12 mouse cellular contexts compared by ENCODE assay signal in genomic region chr1:73641456-73641855, GRCm38 (mm10).
DNase-seq lines count a peak whose midpoint lies in the region; ATAC-seq and TF ChIP-seq lines count a peak whose summit lies in the region.
"Had no signal": no experiment of that assay in that cellular context is flagged by ENCODE, and none has a peak within 500 bp of the region (broad histone marks: within the 10 kb centered on the region; RNA-seq: fewer than 3 reads in every experiment).

No protein-coding gene starts in this region.

- no peaks in the 10 kb centered on the region for H3K9me3 ChIP-seq in hindbrain, embryonic 11.5 days (ENCODE audit: control insufficient read depth, low read length)
- no peaks in the 10 kb centered on the region for H3K9me3 ChIP-seq in hindbrain, embryonic 16.5 days (ENCODE audit: control insufficient read depth, low read length)
- H3K9me3 ChIP-seq in midbrain, embryonic 10.5 days (replicated peaks): no peaks in the 10 kb centered on the region
- H3K9me3 ChIP-seq in midbrain, postnatal 0 days (ENCODE audit: low read length): no peaks in the 10 kb centered on the region
- no peaks in the 10 kb centered on the region for H3K9me3 ChIP-seq in forebrain, embryonic 15.5 days
- no peaks in the 10 kb centered on the region for H3K9me3 ChIP-seq in neural tube, embryonic 13.5 days
- H3K9me3 ChIP-seq: G1E had no signal

- 89% methylated on average over 8 of the region's 8 CpGs for WGBS in hindbrain, embryonic 11.5 days
- WGBS in hindbrain, embryonic 16.5 days: 84% methylated on average over 8 of the region's 8 CpGs
- 82% methylated on average over 8 of the region's 8 CpGs for WGBS in midbrain, embryonic 10.5 days
- WGBS in midbrain, postnatal 0 days: 69% methylated on average over 8 of the region's 8 CpGs
- WGBS in forebrain, embryonic 15.5 days: 78% methylated on average over 8 of the region's 8 CpGs
- WGBS in neural tube, embryonic 13.5 days: 85% methylated on average over 8 of the region's 8 CpGs

- no peak overlapping the region for H3K4me2 ChIP-seq in hindbrain, embryonic 11.5 days (replicated peaks; ENCODE audit: low read depth, low read length)
- no peak overlapping the region for H3K4me2 ChIP-seq in hindbrain, embryonic 16.5 days (ENCODE audit: low read length)
- H3K4me2 ChIP-seq in midbrain, postnatal 0 days (ENCODE audit: low read depth, low read length, poor library complexity, severe bottlenecking): no peak overlapping the region
- no peak overlapping the region for H3K4me2 ChIP-seq in forebrain, embryonic 15.5 days (replicated peaks)
- H3K4me2 ChIP-seq in neural tube, embryonic 13.5 days: no peak overlapping the region
- H3K4me2 ChIP-seq: liver, embryonic 11.5 days had no signal

- H3K4me1 ChIP-seq in hindbrain, embryonic 11.5 days (replicated peaks; ENCODE audit: control insufficient read depth, insufficient read depth, low read length): peaks cover 5% of the 10 kb centered on the region; the same call in 1 of the 2 replicates
- no peaks in the 10 kb centered on the region for H3K4me1 ChIP-seq in hindbrain, embryonic 16.5 days (ENCODE audit: control insufficient read depth, insufficient read depth, low read depth, low read length)
- peaks cover 57% of the 10 kb centered on the region for H3K4me1 ChIP-seq in midbrain, embryonic 10.5 days
- H3K4me1 ChIP-seq in midbrain, postnatal 0 days (ENCODE audit: insufficient read depth, low read length): no peaks in the 10 kb centered on the region
- H3K4me1 ChIP-seq in forebrain, embryonic 15.5 days: peaks cover 18% of the 10 kb centered on the region
- peaks cover 38% of the 10 kb centered on the region for H3K4me1 ChIP-seq in neural tube, embryonic 13.5 days (replicated peaks)

- no peak for TF ChIP-seq CTCF in midbrain, postnatal 0 days (IDR thresholded peaks at IDR 0.05)

- H3K36me3 ChIP-seq in hindbrain, embryonic 11.5 days (ENCODE audit: control insufficient read depth, insufficient read depth, low read length): no peaks in the 10 kb centered on the region
- H3K36me3 ChIP-seq in hindbrain, embryonic 16.5 days (ENCODE audit: control insufficient read depth, insufficient read depth, low read length): no peaks in the 10 kb centered on the region
- H3K36me3 ChIP-seq in midbrain, embryonic 10.5 days: no peaks in the 10 kb centered on the region
- H3K36me3 ChIP-seq in midbrain, postnatal 0 days (ENCODE audit: insufficient read depth, low read length): no peaks in the 10 kb centered on the region
- H3K36me3 ChIP-seq in forebrain, embryonic 15.5 days: no peaks in the 10 kb centered on the region
- H3K36me3 ChIP-seq in neural tube, embryonic 13.5 days: no peaks in the 10 kb centered on the region
- H3K36me3 ChIP-seq: G1E had no signal

- H3K27me3 ChIP-seq in hindbrain, embryonic 11.5 days (ENCODE audit: control insufficient read depth, insufficient read depth, low read length): no peaks in the 10 kb centered on the region
- no peaks in the 10 kb centered on the region for H3K27me3 ChIP-seq in hindbrain, embryonic 16.5 days (replicated peaks; ENCODE audit: control insufficient read depth, insufficient read depth, low read length)
- H3K27me3 ChIP-seq in midbrain, embryonic 10.5 days (ENCODE audit: low read depth, poor library complexity, severe bottlenecking): no peaks in the 10 kb centered on the region
- H3K27me3 ChIP-seq in midbrain, postnatal 0 days (ENCODE audit: insufficient read depth, low read length): no peaks in the 10 kb centered on the region
- no peaks in the 10 kb centered on the region for H3K27me3 ChIP-seq in forebrain, embryonic 15.5 days
- no peaks in the 10 kb centered on the region for H3K27me3 ChIP-seq in neural tube, embryonic 13.5 days

- ATAC-seq in hindbrain, embryonic 11.5 days (ENCODE audit: low FRiP score): no peak
- ATAC-seq in hindbrain, embryonic 16.5 days: no peak
- no peak for ATAC-seq in midbrain, postnatal 0 days (ENCODE audit: low FRiP score)
- ATAC-seq in forebrain, embryonic 15.5 days (replicated peaks): no peak
- ATAC-seq in neural tube, embryonic 13.5 days (ENCODE audit: low read depth): no peak

- no peak for DNase-seq in hindbrain, embryonic 11.5 days (ENCODE audit: low spot score)
- no peak for DNase-seq in midbrain, embryonic 10.5 days (ENCODE audit: low spot score)
- no peak for DNase-seq in midbrain, postnatal 0 days (ENCODE audit: low spot score)
- no peak for DNase-seq in liver
- DNase-seq: cerebellum, adult 11-12 months; gastrocnemius, postnatal 10 days; thymus, postnatal 14 days had no signal

- no peak overlapping the region for H3K9ac ChIP-seq in hindbrain, embryonic 11.5 days (ENCODE audit: low read depth, low read length)
- no peak overlapping the region for H3K9ac ChIP-seq in hindbrain, embryonic 16.5 days (ENCODE audit: low read depth, low read length)
- no peak overlapping the region for H3K9ac ChIP-seq in midbrain, postnatal 0 days (replicated peaks; ENCODE audit: low read length, poor library complexity, severe bottlenecking)
- no peak overlapping the region for H3K9ac ChIP-seq in forebrain, embryonic 15.5 days (replicated peaks)
- no peak overlapping the region for H3K9ac ChIP-seq in neural tube, embryonic 13.5 days

- H3K4me3 ChIP-seq in hindbrain, embryonic 11.5 days (ENCODE audit: low read depth, low read length): no peak overlapping the region
- no peak overlapping the region for H3K4me3 ChIP-seq in hindbrain, embryonic 16.5 days (ENCODE audit: low read length)
- H3K4me3 ChIP-seq in midbrain, embryonic 10.5 days: no peak overlapping the region
- H3K4me3 ChIP-seq in midbrain, postnatal 0 days (ENCODE audit: low read depth, low read length): no peak overlapping the region
- H3K4me3 ChIP-seq in forebrain, embryonic 15.5 days: no peak overlapping the region
- no peak overlapping the region for H3K4me3 ChIP-seq in neural tube, embryonic 13.5 days

- peak overlapping the region; percentile 65; the same call in 1 of the 2 replicates for H3K27ac ChIP-seq in hindbrain, embryonic 11.5 days (ENCODE audit: low read depth, low read length)
- H3K27ac ChIP-seq in hindbrain, embryonic 16.5 days (ENCODE audit: low read depth, low read length): no peak overlapping the region
- peak overlapping the region; percentile 87 for H3K27ac ChIP-seq in midbrain, embryonic 10.5 days (replicated peaks)
- H3K27ac ChIP-seq in midbrain, postnatal 0 days (ENCODE audit: low read depth, low read length): no peak overlapping the region
- H3K27ac ChIP-seq in forebrain, embryonic 15.5 days (replicated peaks): peak overlapping the region; percentile 33; the same call in 1 of the 2 replicates
- peak overlapping the region; percentile 63 for H3K27ac ChIP-seq in neural tube, embryonic 13.5 days (replicated peaks)

Comparison
In these comparisons a context has a peak if more than half of its experiments do, and no peak if none do; other contexts are left out.
1. H3K27ac ChIP-seq: peak in hindbrain, embryonic 11.5 days (single experiment), midbrain, embryonic 10.5 days (single experiment), forebrain, embryonic 15.5 days (single experiment) and neural tube, embryonic 13.5 days (single experiment); none in hindbrain, embryonic 16.5 days (single experiment) and midbrain, postnatal 0 days (single experiment).